Mouse (Mus musculus) CD8-positive naive resting alpha-beta T cell, adult 57 days (primary cell): ENCODE results near the gene Tmem205. TPM values are rescaled to one million over a fixed set of nuclear protein-coding genes. Genes with fewer than 3 reads are reported as not detected.

Source experiments
- total RNA-seq: library from RNA; stranded (reverse); gene quantifications from one replicate; pipeline ENCODE4 v1.2.4, GENCODE M21; 2023

Gene Tmem205
- total RNA-seq: not detected

GRCm38 (mm10) chr9:21927208-21927753 is at the start of gene Tmem205, which contains the start of gene Ccdc159:
Gene Tmem205, minus strand, starts transcription at chr9:21927556.
Gene Ccdc159, plus strand, starts transcription at chr9:21927471.

GRCm38 (mm10) chr9:21963417-21963816 is 36.1 kb upstream of the Tmem205 start, which contains the start of gene Epor:
Gene Epor, minus strand, starts transcription at chr9:21963506.

GRCm38 (mm10) chr9:21955570-21956281 is 28.4 kb upstream of the Tmem205 start, which contains the start of gene Swsap1:
Gene Swsap1, plus strand, starts transcription at chr9:21955755.

DNA sequence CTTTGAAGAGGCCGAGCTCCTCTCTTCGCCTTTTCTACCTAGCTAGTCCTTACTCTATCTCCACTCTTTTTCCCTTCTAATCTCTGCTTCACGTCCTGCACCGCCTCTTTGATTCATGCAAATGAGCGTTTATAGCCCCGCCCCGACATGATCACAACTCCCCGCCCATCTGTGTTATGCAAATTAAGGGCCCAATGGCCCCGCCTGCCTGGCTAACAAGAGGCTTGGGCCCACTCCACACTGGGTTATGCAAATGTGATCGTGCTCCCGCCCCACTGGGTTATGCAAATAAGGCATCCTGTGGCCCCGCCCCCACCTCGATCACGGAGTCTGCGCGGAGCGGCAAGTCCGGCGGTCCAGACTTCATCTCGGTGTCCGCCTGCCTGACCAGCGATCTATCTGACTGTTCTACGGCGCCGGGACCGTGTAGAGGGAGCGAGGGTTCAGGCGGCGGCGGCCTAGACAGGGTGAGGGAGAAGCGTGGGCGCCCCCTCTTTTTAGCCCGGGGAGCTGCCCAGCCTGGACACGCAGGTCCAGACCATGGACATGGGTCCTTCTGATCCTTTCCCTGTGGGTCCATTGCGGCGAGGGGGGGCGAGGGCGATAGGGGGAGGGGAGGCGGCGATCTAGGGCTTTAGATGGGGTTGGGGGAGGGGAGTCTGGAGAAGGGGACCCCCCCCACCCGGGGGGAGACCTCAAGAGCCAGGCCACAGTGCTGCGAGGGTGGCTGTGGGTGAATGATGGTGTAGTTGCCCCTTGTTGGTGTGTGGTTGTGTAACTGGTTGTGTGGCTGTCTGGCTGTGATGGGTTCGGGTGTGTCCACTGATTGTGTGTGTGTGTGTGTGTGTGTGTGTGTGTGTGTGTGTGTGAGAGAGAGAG is 9.6 kb upstream of the Tmem205 start, which contains the start of gene Plppr2:
TSS of gene Plppr2 (plus strand) at position 342 of the 879 bp plus-strand sequence.

GRCm38 (mm10) chr9:21918035-21918592 is 9.2 kb downstream of the Tmem205 start, which contains the start of gene Rab3d:
Gene Rab3d, minus strand, starts transcription at chr9:21918192.

Other genes with a start within 250 kb of the Tmem205 start
- 24.1 TPM for gene Ldlr, start 204.1 kb downstream of the Tmem205 start, total RNA-seq
- gene Spc24, start 167.3 kb downstream of the Tmem205 start, total RNA-seq: 2.7 TPM
- not detected for gene Kank2, start 128.8 kb downstream of the Tmem205 start, total RNA-seq
- not detected for gene Angptl8, start 92.0 kb downstream of the Tmem205 start, total RNA-seq
- gene Dock6, start 74.9 kb downstream of the Tmem205 start, total RNA-seq: 7.0 TPM
- 10.0 TPM for gene Rab3d, start 9.4 kb downstream of the Tmem205 start, total RNA-seq
- gene Ccdc159, start 85 bp downstream of the Tmem205 start, total RNA-seq: not detected
- 0.31 TPM for gene Plppr2, start 9.5 kb upstream of the Tmem205 start, total RNA-seq
- gene Swsap1, start 28.2 kb upstream of the Tmem205 start, total RNA-seq: 7.4 TPM
- gene Epor, start 36.0 kb upstream of the Tmem205 start, total RNA-seq: not detected
- not detected for gene Rgl3, start 61.9 kb upstream of the Tmem205 start, total RNA-seq
- gene Ccdc151, start 75.1 kb upstream of the Tmem205 start, total RNA-seq: not detected
- 93.5 TPM for gene Prkcsh, start 75.2 kb upstream of the Tmem205 start, total RNA-seq
- gene Elavl3, start 124.5 kb upstream of the Tmem205 start, total RNA-seq: 0.18 TPM
- not detected for gene Gm49318, start 143.7 kb upstream of the Tmem205 start, total RNA-seq
- 28.6 TPM for gene Zfp653, start 143.8 kb upstream of the Tmem205 start, total RNA-seq
- 26.7 TPM for gene Ecsit, start 157.9 kb upstream of the Tmem205 start, total RNA-seq
- not detected for gene Cnn1, start 171.7 kb upstream of the Tmem205 start, total RNA-seq
- gene Elof1, start 189.6 kb upstream of the Tmem205 start, total RNA-seq: 25.6 TPM
- 239 TPM for gene Acp5, start 208.2 kb upstream of the Tmem205 start, total RNA-seq
- gene Pigyl, start 229.3 kb upstream of the Tmem205 start, total RNA-seq: 12.7 TPM